Mouse (Mus musculus): ENCODE measurements at regions not wholly inside any gene's neighbourhood (a gene's known extent, or its start where the extent isn't known, plus 50 kb on each side); places are given as distances from the start of the nearest gene placed in this dataset.
A peak's percentile ranks its signal among the peaks of the same experiment; 100 is the strongest.
"Not testable (repeated sequence)": the region's sequence is repeated elsewhere in the genome, so short reads cannot be mapped to it uniquely, and the experiment has no call there.

GRCm38 (mm10) chr17:4024384-4024783, 328.3 kb upstream of the Nox3 start:
- DNase-seq (ENCODE audit: low read depth, low spot score): no peak

GRCm38 (mm10) chr17:4029202-4029601, 333.1 kb upstream of the Nox3 start:
- no peak for DNase-seq (ENCODE audit: low read depth, low spot score)

- no peak for DNase-seq (ENCODE audit: low read depth, low spot score)
Observed at GRCm38 (mm10) chr17:4034816-4035360, 338.8 kb upstream of the Nox3 start.

- peak; percentile 11 for DNase-seq (ENCODE audit: low read depth, low spot score)
Observed at GRCm38 (mm10) chr17:4040104-4040664, 344.1 kb upstream of the Nox3 start.

GRCm38 (mm10) chr17:4060186-4060585, 364.1 kb upstream of the Nox3 start:
- DNase-seq (ENCODE audit: low read depth, low spot score): not testable (repeated sequence)

GRCm38 (mm10) chr17:4073381-4073780, 377.3 kb upstream of the Nox3 start:
- DNase-seq (ENCODE audit: low read depth, low spot score): no peak

GRCm38 (mm10) chr17:4080564-4080963, 384.5 kb upstream of the Nox3 start:
- no peak for DNase-seq (ENCODE audit: low read depth, low spot score)

GRCm38 (mm10) chr17:4094621-4095020, 398.6 kb upstream of the Nox3 start:
- DNase-seq (ENCODE audit: low read depth, low spot score): no peak

GRCm38 (mm10) chr17:4103321-4103720, 407.3 kb upstream of the Nox3 start:
- DNase-seq (ENCODE audit: low read depth, low spot score): no peak

- no peak for DNase-seq (ENCODE audit: low read depth, low spot score)
Observed at GRCm38 (mm10) chr17:4109263-4109662, 413.2 kb upstream of the Nox3 start.

- DNase-seq (ENCODE audit: low read depth, low spot score): no peak
Observed at GRCm38 (mm10) chr17:4113021-4113420, 417.0 kb upstream of the Nox3 start.

GRCm38 (mm10) chr17:4116476-4116875, 420.4 kb upstream of the Nox3 start:
- DNase-seq (ENCODE audit: low read depth, low spot score): no peak

GRCm38 (mm10) chr17:4133678-4134077, 437.6 kb upstream of the Nox3 start:
- DNase-seq (ENCODE audit: low read depth, low spot score): no peak

- no peak for DNase-seq (ENCODE audit: low read depth, low spot score)
Observed at GRCm38 (mm10) chr17:4163502-4163901, 467.4 kb upstream of the Nox3 start.

- DNase-seq (ENCODE audit: low read depth, low spot score): no peak
Observed at GRCm38 (mm10) chr17:4173951-4174361, 477.9 kb upstream of the Nox3 start.

- no peak for DNase-seq (ENCODE audit: low read depth, low spot score)
Observed at GRCm38 (mm10) chr17:4175006-4175405, 478.9 kb upstream of the Nox3 start.

GRCm38 (mm10) chr17:4176524-4176923, 480.5 kb upstream of the Nox3 start:
- no peak for DNase-seq (ENCODE audit: low read depth, low spot score)

GRCm38 (mm10) chr17:4177485-4178150, 481.6 kb upstream of the Nox3 start:
- no peak for DNase-seq (ENCODE audit: low read depth, low spot score)

GRCm38 (mm10) chr17:4179271-4179670, 483.2 kb upstream of the Nox3 start:
- no peak for DNase-seq (ENCODE audit: low read depth, low spot score)

- DNase-seq (ENCODE audit: low read depth, low spot score): no peak
Observed at GRCm38 (mm10) chr17:4182106-4182505, 486.0 kb upstream of the Nox3 start.

GRCm38 (mm10) chr17:4186802-4187201, 490.7 kb upstream of the Nox3 start:
- DNase-seq (ENCODE audit: low read depth, low spot score): no peak

GRCm38 (mm10) chr17:4187606-4188005, 491.5 kb upstream of the Nox3 start:
- no peak for DNase-seq (ENCODE audit: low read depth, low spot score)

GRCm38 (mm10) chr17:4196793-4197448, 500.9 kb upstream of the Nox3 start:
- DNase-seq (ENCODE audit: low read depth, low spot score): no peak

Data from embryo, embryonic 11.5 days (tissue).